Mouse (Mus musculus) lung, adult 18-20 months (tissue): ENCODE results near the gene Olfr619.

Experiments
- DNase-seq, 2 experiments: peaks; one replicate each; pipeline ENCODE4 v3.0.0; 2022; ENCODE audit warnings: mixed read lengths in 2 of 2

Olfr619 gene

DNA sequence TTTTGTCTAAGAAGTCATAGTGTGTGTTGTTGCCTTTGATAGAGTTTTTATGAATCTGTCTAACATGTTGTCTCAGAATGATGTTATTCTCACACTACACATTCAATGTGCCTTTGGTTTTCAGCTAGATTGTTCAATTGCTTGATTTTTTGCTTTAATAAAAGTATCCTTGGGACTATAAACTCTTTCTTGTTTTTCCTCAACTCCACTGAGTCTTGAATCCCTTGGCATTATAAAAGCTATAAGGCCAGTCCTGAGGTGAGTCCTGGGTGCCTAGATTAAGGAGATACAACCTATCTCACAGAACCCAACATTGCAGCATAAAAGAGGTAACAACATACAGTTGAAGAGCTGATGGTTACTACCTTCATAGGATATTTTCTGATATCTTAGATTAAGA, at the start of gene Olfr619:
Olfr619 (plus strand) TSS at position 301 of the 400 bp plus-strand sequence.
- DNase-seq = no peak

DNA sequence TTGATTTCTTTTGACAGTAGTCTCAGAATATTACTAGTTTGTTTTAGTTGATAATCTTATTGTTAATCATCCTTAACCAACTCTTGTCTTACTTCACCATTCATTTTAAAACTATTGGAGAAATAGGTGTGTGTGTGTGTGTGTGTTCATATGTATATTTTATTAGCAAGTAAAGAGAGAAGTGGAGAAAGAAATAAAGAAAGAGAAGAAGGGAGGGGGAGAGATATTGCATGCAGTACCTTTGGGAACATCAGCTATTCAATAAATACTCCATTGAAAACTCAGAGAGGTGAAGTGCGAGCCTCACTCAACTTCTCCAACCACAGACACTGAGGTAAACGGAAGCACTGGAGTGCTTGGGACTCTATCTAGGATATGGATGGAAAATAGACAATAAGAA, 44.6 kb upstream of the Olfr619 start, which contains the start of gene Olfr615:
Olfr615 (plus strand) TSS at position 301 of the 400 bp plus-strand sequence.
- DNase-seq = no peak

DNA sequence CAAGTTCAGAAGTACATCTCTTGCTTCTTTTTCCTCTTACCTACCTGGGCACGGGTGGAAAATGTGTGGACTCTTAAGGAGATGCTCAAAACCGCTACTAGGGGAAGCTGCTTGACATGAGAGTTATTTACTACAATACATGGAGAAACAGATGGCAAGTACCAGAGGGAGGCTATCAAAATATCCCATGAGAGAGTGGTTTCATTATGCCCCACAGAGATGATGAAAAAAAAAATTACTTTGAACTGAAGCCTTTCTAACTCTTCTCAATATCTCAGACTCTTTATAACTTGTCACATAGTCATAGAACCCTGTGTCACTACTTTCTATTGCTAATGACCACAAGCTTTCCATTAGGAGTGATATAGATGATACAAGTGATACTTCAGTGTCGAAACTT, 31.3 kb upstream of the Olfr619 start, which contains the start of gene Olfr616:
Olfr616 (minus strand) TSS at position 101 of the 400 bp plus-strand sequence.
- no peak for DNase-seq

DNA sequence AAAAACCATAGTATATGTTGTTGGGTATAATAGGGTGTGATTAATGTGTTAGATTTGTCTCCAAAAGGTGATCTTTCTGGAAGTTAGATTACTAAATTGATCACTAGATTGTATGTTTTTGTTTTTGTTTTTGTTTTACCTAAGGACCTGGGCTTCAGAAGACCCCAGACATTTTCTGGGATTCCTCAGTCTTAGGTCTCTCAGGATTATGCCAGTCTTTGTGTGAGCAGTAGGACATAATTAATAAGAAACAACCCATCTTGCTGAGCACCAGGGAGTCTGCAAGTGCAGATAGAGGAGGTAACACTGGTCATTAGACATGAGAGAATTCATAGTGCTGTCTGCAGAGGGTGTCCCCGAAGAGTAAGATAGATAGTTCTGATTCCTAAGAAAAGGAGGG, 27.6 kb upstream of the Olfr619 start, which contains the start of gene Olfr617:
Olfr617 (plus strand) TSS at position 301 of the 400 bp plus-strand sequence.
- DNase-seq = no peak

DNA sequence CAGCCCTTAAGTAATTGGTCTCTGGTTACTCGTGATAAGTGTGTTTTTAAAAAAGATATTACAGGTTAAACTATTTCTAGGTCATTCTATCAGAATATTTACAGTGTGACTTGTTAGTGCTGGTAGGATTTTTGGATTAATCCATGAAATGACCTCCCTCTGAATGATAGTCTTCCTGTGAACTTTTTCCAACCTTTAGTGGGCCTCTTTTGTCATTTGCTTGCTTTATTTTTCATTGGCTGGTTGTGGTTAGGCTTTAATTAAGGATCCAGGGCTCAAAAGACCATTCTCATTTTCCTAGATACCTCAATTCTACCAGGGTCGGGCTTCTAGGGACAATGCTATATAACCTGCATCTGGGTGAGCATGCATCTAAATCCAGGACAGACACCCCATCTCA, 10.6 kb upstream of the Olfr619 start, which contains the start of gene Olfr618:
Olfr618 (plus strand) TSS at position 301 of the 400 bp plus-strand sequence.
- DNase-seq = no peak

DNA sequence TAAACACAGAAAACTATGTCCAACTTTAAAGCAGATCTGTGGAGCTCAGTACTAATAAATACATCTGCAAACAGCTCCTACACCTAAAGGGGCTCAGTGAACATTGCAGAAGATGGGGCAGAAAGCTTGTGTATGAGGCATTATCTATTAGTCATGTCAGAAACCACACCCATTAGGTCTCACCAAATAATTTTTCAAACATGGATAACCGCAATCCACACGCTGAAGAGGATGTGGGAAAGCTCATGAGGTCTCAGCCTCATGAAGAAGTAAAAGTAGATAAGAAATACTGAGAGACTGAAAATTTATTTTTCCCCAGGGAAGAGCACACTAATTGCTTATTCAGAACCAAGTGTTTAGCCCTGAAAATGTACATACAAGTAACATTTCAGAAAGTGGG, 7.0 kb downstream of the Olfr619 start:
- no peak for DNase-seq

DNA sequence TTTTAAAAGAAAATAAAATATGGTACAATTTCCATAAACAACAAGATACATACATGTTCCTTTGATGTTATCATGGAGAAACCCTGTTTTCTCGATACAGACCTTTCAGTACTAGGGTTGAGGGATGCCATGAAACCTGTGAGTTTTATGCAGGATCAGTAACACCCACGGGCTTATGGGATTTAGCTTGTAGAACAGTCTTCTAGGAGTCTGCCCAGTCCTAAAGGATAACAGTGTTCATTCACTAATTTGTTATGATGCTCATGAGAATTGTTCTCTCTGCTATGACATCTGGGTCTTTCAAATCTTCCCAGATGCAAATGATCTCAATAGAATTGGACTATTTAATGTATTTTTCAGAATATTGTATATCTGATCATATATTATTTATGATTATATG, 12.1 kb downstream of the Olfr619 start, which contains the start of gene Olfr620:
Olfr620 (minus strand) TSS at position 101 of the 400 bp plus-strand sequence.
- no peak for DNase-seq

DNA sequence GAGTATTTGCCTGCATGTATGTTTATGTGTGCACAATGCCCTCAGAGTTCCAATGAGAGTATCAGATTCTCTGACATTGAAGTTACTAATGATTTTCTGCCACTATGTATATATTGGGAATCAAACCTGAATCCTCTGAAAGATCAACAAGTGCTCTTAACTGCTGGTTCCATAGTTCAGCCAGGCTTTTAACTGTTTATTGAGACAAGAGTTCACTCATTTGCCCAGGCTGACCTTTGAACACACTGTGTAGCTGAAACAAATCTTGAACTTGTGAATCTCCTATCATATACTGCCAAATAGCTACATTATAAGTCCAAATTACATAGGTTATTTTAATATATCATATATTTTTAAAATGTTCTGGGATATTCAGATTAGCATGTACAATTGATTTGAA, 36.4 kb downstream of the Olfr619 start:
- no peak for DNase-seq

DNA sequence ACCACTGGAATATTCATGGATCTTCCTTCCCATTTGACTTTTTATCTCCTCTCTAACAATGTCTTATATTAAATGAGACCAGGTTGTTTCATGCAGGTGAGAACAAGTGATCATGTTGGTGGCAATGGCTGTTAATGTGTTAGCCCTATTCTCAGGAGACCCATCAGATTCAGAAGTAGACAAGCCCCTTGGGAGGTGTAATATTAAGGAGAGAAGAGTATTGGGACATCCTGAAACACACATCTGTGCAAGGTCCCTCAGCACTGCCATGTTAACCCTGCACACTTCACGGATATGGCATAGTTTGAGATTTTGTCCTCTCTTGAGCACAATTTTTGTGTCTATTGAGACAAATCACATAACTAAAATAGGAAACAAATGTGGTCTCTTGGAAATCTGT, 42.2 kb downstream of the Olfr619 start, which contains the start of gene Olfr622:
Olfr622 (minus strand) TSS at position 101 of the 400 bp plus-strand sequence.
- DNase-seq = no peak

DNA sequence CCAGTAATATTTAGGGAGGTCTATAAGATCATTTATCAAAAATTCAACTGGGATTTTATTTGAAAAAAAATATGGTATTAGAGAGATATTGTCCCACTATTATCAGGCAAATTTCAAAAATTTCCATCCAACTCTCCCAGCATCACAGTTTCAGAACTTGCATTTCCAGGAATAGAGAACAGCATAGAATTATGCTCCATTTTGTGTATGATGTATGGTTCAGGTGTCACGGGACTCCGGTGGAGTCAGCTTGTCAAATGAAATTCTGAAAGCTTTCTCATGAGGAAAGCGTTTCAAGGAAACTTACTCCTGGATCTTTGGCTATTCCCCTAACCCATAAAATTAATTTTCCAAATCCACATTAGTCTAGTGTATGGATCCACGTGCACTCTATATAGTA, 43.7 kb downstream of the Olfr619 start:
- no peak for DNase-seq
